Mouse (Mus musculus) brain, adult 2 months (tissue): ENCODE data around the gene E4f1.
"Not testable (repeated sequence)": the region's sequence is repeated elsewhere in the genome, so short reads cannot be mapped to it uniquely, and the experiment has no call there.

Experiments used
- DNase-seq: peaks from one replicate; pipeline ENCODE4 v3.0.0; 2011; ENCODE audit warnings: low read depth, low spot score

E4f1 gene

GRCm38 (mm10) chr17:24461580-24461979, 8.5 kb downstream of the E4f1 start:
- peak; percentile 59 for DNase-seq

- not testable (repeated sequence) for DNase-seq
Observed at GRCm38 (mm10) chr17:24455523-24456206, 14.4 kb downstream of the E4f1 start.

GRCm38 (mm10) chr17:24454756-24455522, 15.2 kb downstream of the E4f1 start:
- peak; percentile 100 for DNase-seq

GRCm38 (mm10) chr17:24454218-24454755, 15.8 kb downstream of the E4f1 start:
- no peak for DNase-seq

GRCm38 (mm10) chr17:24453372-24453771, 16.7 kb downstream of the E4f1 start:
- DNase-seq, result no peak

- DNase-seq, result no peak
Observed at GRCm38 (mm10) chr17:24451220-24451619, 18.9 kb downstream of the E4f1 start.

GRCm38 (mm10) chr17:24449507-24449906, 20.6 kb downstream of the E4f1 start:
- DNase-seq, result no peak

GRCm38 (mm10) chr17:24446590-24446989, 23.5 kb downstream of the E4f1 start:
- no peak for DNase-seq

GRCm38 (mm10) chr17:24443409-24443808, 26.7 kb downstream of the E4f1 start:
- DNase-seq, result peak; percentile 79

- DNase-seq, result peak; percentile 42
Observed at GRCm38 (mm10) chr17:24442632-24443155, 27.4 kb downstream of the E4f1 start, which contains the start of gene Dnase1l2. TSS of gene Dnase1l2 (minus strand) at chr17:24443105.

- DNase-seq, result no peak
Observed at GRCm38 (mm10) chr17:24442107-24442506, 28.0 kb downstream of the E4f1 start.

GRCm38 (mm10) chr17:24441148-24441547, 29.0 kb downstream of the E4f1 start:
- DNase-seq, result no peak

- DNase-seq, result no peak
Observed at GRCm38 (mm10) chr17:24440377-24440776, 29.7 kb downstream of the E4f1 start.

- peak; percentile 55 for DNase-seq
Observed at GRCm38 (mm10) chr17:24437016-24437415, 33.1 kb downstream of the E4f1 start.

- DNase-seq, result no peak
Observed at GRCm38 (mm10) chr17:24429201-24429983, 40.7 kb downstream of the E4f1 start.

- DNase-seq, result peak; percentile 22
Observed at GRCm38 (mm10) chr17:24427170-24427557, 42.9 kb downstream of the E4f1 start.

- DNase-seq, result peak; percentile 99
Observed at GRCm38 (mm10) chr17:24426471-24427169, 43.5 kb downstream of the E4f1 start, which contains the start of gene Eci1. TSS of gene Eci1 (plus strand) at chr17:24426641.

GRCm38 (mm10) chr17:24425905-24426304, 44.2 kb downstream of the E4f1 start:
- no peak for DNase-seq

- not testable (repeated sequence) for DNase-seq
Observed at GRCm38 (mm10) chr17:24425326-24425725, 44.8 kb downstream of the E4f1 start.

- DNase-seq, result no peak
Observed at GRCm38 (mm10) chr17:24424489-24424888, 45.6 kb downstream of the E4f1 start.

- no peak for DNase-seq
Observed at GRCm38 (mm10) chr17:24423114-24423513, 47.0 kb downstream of the E4f1 start.
